Mouse (Mus musculus): Measurements from ENCODE around the gene Phactr2.

DNA sequence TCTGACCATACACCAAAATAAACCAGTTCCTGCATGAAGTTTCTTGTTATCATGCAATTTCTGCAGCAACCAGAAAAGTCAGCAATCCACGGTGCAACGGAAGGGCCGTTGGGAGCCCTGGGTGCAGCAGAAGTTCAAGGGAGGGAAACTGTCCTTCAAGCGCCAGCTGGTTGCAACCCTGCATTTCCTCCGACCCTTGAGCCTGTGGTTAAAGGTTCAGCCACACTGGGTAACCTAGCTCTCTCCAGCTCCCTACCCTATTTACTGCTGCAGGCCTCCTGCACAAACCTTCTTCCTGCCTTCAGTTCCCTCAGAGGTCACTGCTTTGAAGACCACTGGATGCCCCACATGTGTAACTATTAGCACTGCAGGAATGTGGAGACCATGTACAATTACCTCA, 30.0 kb downstream of the Phactr2 start:
- TF ChIP-seq CTCF (IDR thresholded peaks at IDR 0.05; ENCODE audit: extremely low read depth, insufficient read depth, low read length) (no peak), POLR2A (IDR thresholded peaks at IDR 0.05; ENCODE audit: extremely low read depth, insufficient read depth, low read length) (no peak)

All from cortical plate, adult 2 months (tissue).